Mouse (Mus musculus) cortical plate, adult 2 months (tissue): ENCODE results near the gene Mras. TPM values are rescaled to one million over a fixed set of nuclear protein-coding genes. Genes with fewer than 3 reads are reported as not detected.

ENCODE experiments used
- H3K27ac ChIP-seq: fragments of 200-500 bp; 2 replicates; pipeline ENCODE4 v1.5.1; 2012; ENCODE audit warnings: low read length, control low read depth, inconsistent platforms; ENCODE audit not compliant: insufficient read depth
- H3K4me1 ChIP-seq: fragments of 200-500 bp; 2 replicates; pipeline ENCODE4 v1.6.1; 2011; ENCODE audit warnings: low read length; ENCODE audit not compliant: control insufficient read depth, insufficient read depth
- H3K4me3 ChIP-seq: fragments of 200-500 bp; 2 replicates; pipeline ENCODE4 v1.5.1; 2011; ENCODE audit warnings: mild to moderate bottlenecking, low read length, control low read depth; ENCODE audit not compliant: insufficient read depth
- CTCF ChIP-seq: fragments of 200-500 bp; IDR thresholded peaks from 2 replicates; pipeline ENCODE4 v1.5.1; 2011; ENCODE audit warnings: mild to moderate bottlenecking, control low read depth, low read length; ENCODE audit not compliant: insufficient read depth; ENCODE audit errors: extremely low read depth
- POLR2A ChIP-seq: fragments of 200-500 bp; IDR thresholded peaks from 2 replicates; pipeline ENCODE4 v1.6.1; 2011; ENCODE audit warnings: mild to moderate bottlenecking, low read length, control low read depth; ENCODE audit not compliant: insufficient read depth; ENCODE audit errors: extremely low read depth
- polyA plus RNA-seq: library from polyadenylated mRNA; depleted of rRNA; stranded (reverse); fragments of >200 nt; gene quantifications from 2 replicates; pipeline ENCODE4 v1.2.3, GENCODE M21; 2012; rRNA removed

The Mras gene
- polyA plus RNA-seq, result 176 and 178 TPM in 2 replicates

DNA sequence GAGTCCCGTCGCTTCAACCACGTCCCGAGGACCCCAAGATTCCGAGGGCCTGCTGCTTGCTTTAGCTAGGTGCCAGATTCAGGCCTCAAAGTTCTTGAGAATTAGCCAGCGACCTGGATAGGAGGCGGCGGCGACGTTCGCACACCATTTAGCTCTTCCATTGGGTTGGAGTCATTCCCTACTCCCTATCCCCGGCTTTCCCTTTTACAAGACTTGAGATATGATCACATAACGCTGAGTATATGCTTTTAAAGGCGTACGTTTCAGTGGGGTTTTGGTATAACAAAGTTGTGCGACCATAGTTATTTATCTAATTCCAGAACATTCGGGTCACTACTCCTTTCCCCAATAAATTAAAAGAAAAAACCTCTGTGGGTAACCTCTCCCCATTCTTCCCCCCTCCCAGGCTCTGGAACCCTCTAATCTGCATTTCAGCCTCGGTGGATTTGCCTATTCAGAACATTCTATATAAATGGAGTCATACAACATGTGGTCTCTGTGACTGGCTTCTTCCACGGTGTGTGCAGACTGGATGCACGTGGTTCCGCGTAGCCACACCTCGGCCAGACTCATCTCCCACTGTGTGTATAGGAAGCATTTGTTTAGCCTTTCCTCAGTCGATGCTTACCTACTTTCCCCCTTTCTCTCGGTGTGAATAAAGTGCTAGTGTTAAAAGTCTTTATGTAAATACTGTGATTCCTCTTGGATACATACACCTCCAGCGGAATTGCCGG, at the start of gene Mras:
Gene Mras, minus strand, starts transcription at position 351 of the 734 bp plus-strand sequence.
- peaks cover 17% of the 10 kb centered on the region for H3K4me1 ChIP-seq
- TF ChIP-seq CTCF (no peak), POLR2A (0 out of 2 replicates have a peak, but pooled peaks have one; percentile 18)
- peak within 1 kb of the TSS; percentile 94 for H3K4me3 ChIP-seq
- H3K27ac ChIP-seq, result peak within 1 kb of the TSS; percentile 88

DNA sequence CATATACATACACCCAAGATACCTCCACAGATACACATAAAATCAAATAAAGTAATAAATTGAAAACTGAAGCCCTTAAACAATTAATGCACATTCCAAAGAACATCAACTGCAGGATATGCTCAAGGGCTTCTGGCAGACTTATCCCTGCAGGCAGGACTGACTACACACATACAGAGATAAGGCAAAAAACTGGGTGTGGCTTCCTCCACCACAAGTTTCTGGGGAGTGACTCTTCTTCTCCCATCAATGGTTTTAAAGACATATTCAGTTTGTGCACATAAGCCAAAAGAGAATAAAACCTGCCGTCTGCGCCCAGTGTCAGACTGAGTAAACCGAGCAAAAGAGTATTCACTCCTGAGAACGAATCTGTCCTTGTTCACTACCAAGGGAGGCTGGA, 48.0 kb upstream of the Mras start:
- H3K4me1 ChIP-seq, result peaks cover 2% of the 10 kb centered on the region; the same call in 1 of the 2 replicates
- H3K27ac ChIP-seq, result no peak overlapping the region
- TF ChIP-seq POLR2A (no peak), CTCF (no peak)
- H3K4me3 ChIP-seq, result no peak overlapping the region

DNA sequence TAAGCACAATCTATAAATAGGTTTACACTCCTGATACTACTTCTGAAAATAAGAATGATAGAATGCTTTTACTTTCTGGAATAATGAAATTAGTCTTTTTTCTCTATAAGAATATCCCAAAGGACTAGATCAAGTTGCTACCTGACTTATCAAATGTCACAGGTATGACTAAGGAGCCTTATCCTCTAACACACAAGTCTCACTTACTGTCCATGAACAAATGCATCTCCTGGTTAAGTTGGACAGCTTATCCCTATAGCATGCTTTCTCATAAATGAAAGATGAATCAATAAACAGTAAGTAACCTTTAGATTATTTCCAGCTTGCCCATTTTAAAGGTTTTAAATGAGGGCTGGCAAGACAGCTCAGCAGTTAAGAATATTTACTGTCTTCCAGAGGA, 47.5 kb upstream of the Mras start:
- Histone ChIP-seq H3K27ac (no peak overlapping the region), H3K4me1 (peaks cover 2% of the 10 kb centered on the region; the same call in 1 of the 2 replicates), H3K4me3 (no peak overlapping the region)
- TF ChIP-seq CTCF, result no peak
- TF ChIP-seq POLR2A, result no peak

DNA sequence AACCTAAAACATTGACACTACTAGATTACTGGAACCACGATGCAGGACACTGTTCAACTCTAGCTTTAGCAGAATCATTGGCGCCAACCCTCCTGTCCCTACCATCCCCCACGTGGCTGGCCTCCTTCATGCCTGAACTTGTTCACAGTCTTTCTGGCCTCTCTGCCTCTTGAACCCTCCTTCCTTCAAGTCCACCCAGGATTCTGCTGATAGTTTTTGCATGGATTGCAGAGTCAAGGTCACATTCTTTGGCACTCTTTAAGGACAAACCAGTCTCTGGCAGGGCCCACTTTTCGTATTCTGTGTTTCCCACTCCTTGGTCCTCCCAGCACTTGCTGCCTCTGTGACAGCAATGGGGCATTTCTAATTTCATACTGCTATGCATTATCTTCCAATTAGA, 46.0 kb upstream of the Mras start:
- no peak overlapping the region for H3K27ac ChIP-seq
- no peak for TF ChIP-seq POLR2A
- no peak for TF ChIP-seq CTCF
- H3K4me1 ChIP-seq, result peaks cover 7% of the 10 kb centered on the region; the same call in 1 of the 2 replicates
- H3K4me3 ChIP-seq, result no peak overlapping the region

DNA sequence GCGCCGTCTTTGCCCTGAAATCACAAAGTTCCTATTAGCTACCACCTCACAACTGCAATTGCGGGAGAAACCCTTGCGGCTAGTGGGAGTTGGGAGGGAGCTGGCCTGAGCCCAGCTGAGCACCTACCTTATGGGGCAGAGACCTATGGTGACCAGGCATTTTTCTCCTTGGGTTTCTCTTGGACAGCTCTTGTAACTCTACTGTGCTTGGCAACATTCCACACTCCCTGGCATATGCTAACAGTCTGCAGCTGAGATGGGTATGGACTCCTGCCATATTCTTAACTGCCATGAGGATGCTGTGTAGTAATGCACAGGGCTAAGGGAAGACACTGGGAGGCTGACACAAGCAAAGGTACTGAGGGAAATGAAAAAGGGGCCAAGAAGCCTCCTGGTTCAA, 43.6 kb upstream of the Mras start:
- H3K27ac ChIP-seq, result no peak overlapping the region
- no peak overlapping the region for H3K4me3 ChIP-seq
- no peak for TF ChIP-seq POLR2A
- no peak for TF ChIP-seq CTCF

DNA sequence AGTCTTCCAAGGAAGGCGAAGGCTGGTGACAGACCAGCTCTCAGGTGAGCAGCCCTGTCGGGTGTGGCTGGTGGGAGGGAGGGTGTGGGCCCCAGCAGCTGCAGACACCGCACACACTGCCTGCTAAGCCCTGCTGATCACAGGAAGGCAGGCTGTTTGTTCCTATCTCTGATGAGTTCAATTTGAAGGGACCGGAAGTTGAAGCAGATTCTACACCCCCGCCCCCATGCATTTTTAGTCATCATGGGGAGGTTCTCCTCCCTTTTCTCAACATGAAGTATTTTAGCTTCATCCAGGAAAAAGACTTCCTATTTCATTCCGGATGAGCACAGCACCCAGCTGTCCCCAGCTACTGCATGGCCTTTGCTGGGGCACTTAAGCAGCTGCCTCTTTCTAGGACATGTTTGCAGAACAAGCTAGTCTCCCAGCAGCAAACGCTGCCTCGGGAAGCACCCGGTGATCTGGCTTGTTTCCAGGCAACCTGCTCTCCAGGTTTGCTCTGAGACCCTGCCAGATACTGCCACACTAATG, 42.1 kb upstream of the Mras start:
- no peak overlapping the region for H3K4me3 ChIP-seq
- TF ChIP-seq CTCF (no peak), POLR2A (no peak)
- H3K4me1 ChIP-seq, result peaks cover 7% of the 10 kb centered on the region; the same call in 1 of the 2 replicates
- H3K27ac ChIP-seq, result peak overlapping the region; percentile 22; the same call in 1 of the 2 replicates

More for the DNA sequence above, 43.6 kb upstream of the Mras start:
- H3K4me1 ChIP-seq, result peaks cover 7% of the 10 kb centered on the region; the same call in 1 of the 2 replicates

DNA sequence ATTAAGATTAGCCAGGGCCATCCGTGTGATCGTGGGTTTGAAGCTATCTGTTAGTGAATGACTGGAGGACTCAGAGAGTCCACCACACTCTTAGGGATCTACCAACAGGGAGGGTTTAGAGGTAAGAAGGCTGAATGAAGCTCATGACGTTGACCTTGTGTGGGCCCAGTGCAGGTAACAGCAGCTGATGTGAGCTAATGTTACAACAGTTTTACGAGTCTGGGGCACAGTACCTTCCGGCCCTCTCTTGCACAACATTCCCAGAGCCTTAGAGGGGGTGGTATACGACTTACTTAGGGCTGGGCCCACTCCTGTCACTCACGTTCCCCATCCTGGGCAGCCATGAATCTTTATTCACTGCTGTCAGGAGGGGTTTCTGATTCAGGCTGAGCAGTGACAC, 34.2 kb upstream of the Mras start:
- no peak overlapping the region for H3K27ac ChIP-seq
- no peak overlapping the region for H3K4me3 ChIP-seq
- no peak for TF ChIP-seq POLR2A
- TF ChIP-seq CTCF, result no peak
- no peaks in the 10 kb centered on the region for H3K4me1 ChIP-seq

DNA sequence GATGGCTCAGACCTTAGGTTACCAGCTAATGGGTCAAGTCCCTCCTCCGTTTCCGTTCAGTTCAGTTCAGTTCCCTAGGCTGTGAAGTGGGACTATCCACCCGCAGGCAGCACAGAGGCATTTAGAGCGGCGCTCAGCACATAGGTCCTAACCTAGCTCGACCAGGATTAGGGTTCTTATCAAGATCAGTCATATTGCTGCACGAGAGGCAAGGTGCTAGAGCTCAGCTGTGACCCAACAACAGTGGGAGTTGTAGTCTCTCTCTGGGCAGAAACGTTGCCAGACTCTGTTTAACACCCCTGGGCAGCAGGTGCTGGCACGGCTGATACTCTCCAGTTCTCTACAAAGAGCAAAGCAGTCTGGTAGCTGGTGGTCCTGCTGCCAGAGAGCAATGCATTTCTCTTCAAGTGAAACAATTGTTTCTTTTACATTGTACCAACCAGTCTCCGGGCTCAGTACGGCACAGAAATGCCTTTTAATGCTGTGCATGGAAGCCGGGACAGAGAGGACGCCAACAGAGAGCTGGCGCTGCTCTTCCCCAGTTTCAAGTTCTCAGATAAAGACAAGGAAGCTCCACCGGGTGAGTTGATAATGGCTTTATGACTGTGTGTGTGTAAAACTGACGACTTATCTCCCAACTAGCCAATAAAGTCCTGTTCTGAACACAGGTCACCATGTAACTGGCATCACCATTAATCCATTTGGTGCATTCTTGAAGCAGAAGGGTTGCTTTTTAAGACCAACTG, 33.3 kb upstream of the Mras start:
- no peak for TF ChIP-seq CTCF
- no peak for TF ChIP-seq POLR2A
- Histone ChIP-seq H3K27ac (no peak overlapping the region), H3K4me3 (no peak overlapping the region), H3K4me1 (no peaks in the 10 kb centered on the region)

DNA sequence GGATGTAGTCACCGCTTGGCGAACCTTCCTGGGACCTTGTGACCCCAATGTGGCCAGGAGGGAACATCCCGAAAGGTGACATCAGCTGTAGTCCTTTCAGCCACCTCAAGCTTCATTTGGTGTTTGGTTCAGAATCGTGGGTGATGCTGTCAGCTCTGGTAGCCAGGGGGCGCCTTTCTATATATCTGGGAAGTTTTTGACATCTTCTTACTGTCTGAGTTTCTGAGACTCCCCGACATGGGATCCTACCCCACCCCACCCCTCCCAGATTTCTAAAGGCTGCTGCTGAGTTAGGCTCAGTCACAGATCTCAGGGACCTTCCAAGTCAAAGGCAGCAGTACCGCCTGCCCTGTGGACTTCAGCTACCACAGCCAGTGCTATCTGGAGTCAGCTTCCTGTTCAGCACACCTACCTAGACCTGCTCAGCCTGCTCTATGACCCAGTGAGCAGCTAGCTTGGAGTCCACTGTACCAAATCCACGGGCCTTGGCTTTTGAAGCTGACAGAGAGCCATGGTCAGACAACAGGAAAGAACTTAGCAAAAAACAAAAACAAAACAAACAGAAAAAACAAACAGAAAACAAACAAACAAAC, 32.6 kb upstream of the Mras start:
- no peak overlapping the region for H3K4me3 ChIP-seq
- no peaks in the 10 kb centered on the region for H3K4me1 ChIP-seq
- TF ChIP-seq POLR2A (no peak), CTCF (0 out of 2 replicates have a peak, but pooled peaks have one; percentile 18)

DNA sequence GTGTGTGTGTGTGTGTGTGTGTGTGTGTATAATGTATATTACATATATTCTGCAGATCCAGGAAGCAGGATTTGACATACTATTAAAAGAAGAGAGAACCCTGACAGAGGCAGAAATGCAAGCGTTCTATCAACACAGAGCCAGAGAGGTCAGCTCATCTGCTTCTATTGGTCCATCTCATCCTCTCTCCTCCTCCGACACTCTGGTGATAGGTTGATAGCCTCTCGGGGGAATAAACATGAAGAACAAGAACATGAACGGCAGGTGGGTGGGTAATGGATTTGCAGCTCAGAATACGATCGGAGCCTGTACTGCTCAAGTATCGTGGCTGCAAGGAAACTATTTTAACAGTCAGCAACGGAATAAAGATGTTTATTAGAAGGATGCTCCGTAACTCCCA, 31.4 kb upstream of the Mras start:
- H3K4me1 ChIP-seq, result no peaks in the 10 kb centered on the region
- TF ChIP-seq CTCF, result no peak
- no peak for TF ChIP-seq POLR2A

More for the DNA sequence above, 32.6 kb upstream of the Mras start:
- H3K27ac ChIP-seq, result no peak overlapping the region

More for the DNA sequence above, 31.4 kb upstream of the Mras start:
- Histone ChIP-seq H3K4me3 (no peak overlapping the region), H3K27ac (no peak overlapping the region)
